Mouse (Mus musculus) liver, adult 2 months (tissue): ENCODE results near the gene Med18. TPM values are rescaled to one million over a fixed set of nuclear protein-coding genes. Genes with fewer than 3 reads are reported as not detected.

ENCODE experiments used
- DNase-seq: peaks from one replicate; pipeline ENCODE4 v3.0.0-alpha.2; 2011; ENCODE audit warnings: low read depth, low spot score; ENCODE audit errors: extremely low read depth
- H3K27ac ChIP-seq: fragments of 200-500 bp; replicated peaks from 2 replicates; pipeline ENCODE4 v1.5.1; 2012; ENCODE audit warnings: low read depth, mild to moderate bottlenecking, control low read depth, inconsistent platforms, low read length; ENCODE audit not compliant: insufficient read depth
- H3K27me3 ChIP-seq: fragments of 200-500 bp; 2 replicates; pipeline ENCODE4 v1.6.1; 2012; ENCODE audit warnings: mild to moderate bottlenecking, moderate library complexity, low read length, inconsistent platforms; ENCODE audit not compliant: control insufficient read depth, insufficient read depth
- H3K36me3 ChIP-seq: fragments of 200-500 bp; 2 replicates; pipeline ENCODE4 v1.6.1; 2012; ENCODE audit warnings: low read length, inconsistent platforms; ENCODE audit not compliant: control insufficient read depth, insufficient read depth
- H3K4me1 ChIP-seq: fragments of 200-500 bp; 2 replicates; pipeline ENCODE4 v1.6.1; 2011; ENCODE audit warnings: low read length; ENCODE audit not compliant: control insufficient read depth, insufficient read depth
- H3K4me3 ChIP-seq: fragments of 200-500 bp; 2 replicates; pipeline ENCODE4 v1.5.1; 2011; ENCODE audit warnings: low read depth, mild to moderate bottlenecking, control low read depth, low read length, moderate library complexity; ENCODE audit not compliant: insufficient read depth
- H3K79me2 ChIP-seq: fragments of 200-500 bp; 2 replicates; pipeline ENCODE4 v1.6.1; 2012; ENCODE audit warnings: inconsistent platforms, mild to moderate bottlenecking, low read length, moderate library complexity; ENCODE audit not compliant: control insufficient read depth, insufficient read depth
- H3K9ac ChIP-seq: fragments of 200-500 bp; 2 replicates; pipeline ENCODE4 v1.6.1; 2012; ENCODE audit warnings: low read depth, mild to moderate bottlenecking, control low read depth, inconsistent platforms, low read length
- CTCF ChIP-seq: fragments of 200-500 bp; IDR thresholded peaks from 2 replicates; pipeline ENCODE4 v1.5.1; 2011; ENCODE audit warnings: low read depth, low read length, control low read depth
- POLR2A ChIP-seq: fragments of 200-500 bp; IDR thresholded peaks from 2 replicates; pipeline ENCODE4 v1.6.1; 2011; ENCODE audit warnings: low read length, control low read depth; ENCODE audit not compliant: insufficient read depth; ENCODE audit errors: extremely low read depth
- WGBS: fragments of 180-500 bp; shearing (Covaris S2); methylation state at CpG from one replicate; pipeline ENCODE4 v1.1.7; 2018; 5-methylcytosine and 5-hydroxymethylcytosine counted together
- polyA plus RNA-seq: library from polyadenylated mRNA; depleted of rRNA; stranded (reverse); fragments of >200 nt; gene quantifications from 2 replicates; pipeline ENCODE4 v1.2.3, GENCODE M21; 2012
- total RNA-seq: library from RNA; depleted of rRNA; stranded (reverse); fragments of >200 nt; gene quantifications from 2 replicates; pipeline ENCODE4 v1.2.3, GENCODE M21; 2014

The Med18 gene
- total and polyA plus RNA-seq, 2 experiments: 1.0 to 3.8 TPM

DNA sequence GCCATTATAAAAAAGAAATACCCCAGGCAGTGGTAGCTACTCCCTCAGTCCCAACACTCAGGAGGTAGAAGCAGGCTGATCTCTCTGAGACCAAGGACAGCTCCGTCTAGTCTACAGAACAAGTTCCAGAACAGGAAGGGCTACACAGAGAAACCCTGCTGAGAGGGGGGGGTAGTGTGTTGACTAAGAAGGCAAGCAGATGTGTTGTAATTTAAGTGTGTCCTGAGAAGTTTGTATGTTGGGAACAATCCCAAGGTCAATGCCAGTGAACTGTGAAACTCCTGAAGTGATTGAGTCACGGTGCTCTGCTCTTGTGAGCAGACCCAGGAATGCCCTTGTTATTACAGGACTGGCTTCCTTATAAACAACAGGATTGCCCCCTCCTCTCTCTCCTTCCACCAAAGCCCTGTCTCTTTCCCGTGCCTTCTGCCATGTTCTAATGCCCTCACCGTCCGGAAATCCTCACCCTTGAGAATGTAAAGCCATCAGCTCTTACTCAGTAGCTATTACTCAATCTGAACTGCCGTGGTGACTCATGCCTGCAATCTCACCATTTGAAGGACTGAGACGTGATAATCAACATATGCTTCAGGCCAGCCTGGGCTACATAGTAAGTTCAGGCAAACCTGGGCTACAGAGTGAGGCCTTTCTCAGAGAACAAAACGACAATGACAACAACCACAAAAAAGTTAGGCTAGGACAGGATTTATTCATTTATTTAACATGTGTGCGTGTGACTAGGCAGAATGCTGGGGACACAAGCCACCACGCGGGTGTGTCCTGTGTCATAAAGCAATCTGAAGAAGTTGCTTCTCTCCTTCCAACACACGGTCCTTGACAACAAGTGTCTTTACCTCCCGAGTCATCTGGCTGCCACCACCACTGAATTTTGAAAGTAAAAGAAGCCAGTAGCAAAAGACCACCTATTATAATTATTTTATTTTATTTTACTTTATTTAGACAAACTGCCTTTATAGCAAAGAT, 12.5 kb upstream of the Med18 start:
- Histone ChIP-seq H3K27me3 (no peaks in the 10 kb centered on the region), H3K9ac (no peak overlapping the region), H3K4me3 (no peak overlapping the region), H3K4me1 (peaks cover 14% of the 10 kb centered on the region; the same call in 1 of the 2 replicates), H3K79me2 (no peaks in the 10 kb centered on the region), H3K36me3 (no peaks in the 10 kb centered on the region), H3K27ac (no peak overlapping the region)
- WGBS: 65% methylated on average over 13 of the region's 13 CpGs
- no peak for TF ChIP-seq POLR2A
- no peak for TF ChIP-seq CTCF
- peak; percentile 75 for DNase-seq

DNA sequence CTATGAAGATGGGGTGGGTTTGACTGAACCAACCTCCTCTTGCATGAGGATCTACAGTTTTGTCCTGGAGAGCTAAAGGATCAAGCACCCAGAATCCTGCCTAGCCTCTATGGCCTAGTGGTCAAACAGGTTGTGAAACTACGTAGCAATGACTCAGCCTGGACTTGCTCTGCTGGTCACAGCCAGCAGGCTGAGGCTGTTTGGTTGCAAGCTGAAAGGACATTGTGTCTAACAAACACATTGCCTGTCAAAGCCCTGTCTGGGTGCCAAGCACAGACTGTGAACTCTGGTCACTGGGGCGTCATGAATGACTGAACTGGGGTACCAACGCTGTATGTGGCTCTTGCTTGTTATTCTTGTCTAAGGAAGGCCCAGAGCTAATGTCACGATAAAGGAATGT, 10.9 kb upstream of the Med18 start:
- DNase-seq: peak; percentile 98
- no peak overlapping the region for H3K9ac ChIP-seq
- H3K36me3 ChIP-seq: no peaks in the 10 kb centered on the region
- TF ChIP-seq CTCF (peak; percentile 50), POLR2A (no peak)
- WGBS: 26% methylated on average over 4 of the region's 4 CpGs
- no peaks in the 10 kb centered on the region for H3K27me3 ChIP-seq
- peaks cover 14% of the 10 kb centered on the region; the same call in 1 of the 2 replicates for H3K4me1 ChIP-seq
- no peak overlapping the region for H3K4me3 ChIP-seq
- peak overlapping the region; percentile 35; the same call in 1 of the 2 replicates for H3K27ac ChIP-seq
- no peaks in the 10 kb centered on the region for H3K79me2 ChIP-seq

DNA sequence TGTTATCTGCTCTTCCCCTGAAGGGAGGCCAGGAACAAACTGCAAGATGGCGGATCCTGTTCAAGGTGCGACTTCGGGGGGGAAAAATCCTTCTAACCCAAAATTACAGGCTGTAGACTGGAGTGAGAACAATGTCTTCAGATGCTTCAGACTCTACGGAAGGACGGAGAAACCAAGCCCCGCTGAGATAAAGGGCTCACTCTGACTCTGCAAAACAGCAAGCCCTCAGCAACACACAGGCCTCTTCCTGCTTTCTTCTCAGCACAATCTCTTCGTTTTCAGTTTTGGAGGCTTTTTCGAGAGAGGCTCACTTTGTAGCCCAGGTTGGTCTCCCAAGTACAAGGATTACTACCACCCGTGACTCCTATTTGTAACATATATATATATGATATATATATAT, 9.7 kb upstream of the Med18 start:
- Histone ChIP-seq H3K9ac (no peak overlapping the region), H3K27ac (no peak overlapping the region), H3K4me3 (no peak overlapping the region), H3K79me2 (no peaks in the 10 kb centered on the region), H3K27me3 (no peaks in the 10 kb centered on the region), H3K4me1 (peaks cover 17% of the 10 kb centered on the region; the same call in 1 of the 2 replicates), H3K36me3 (no peaks in the 10 kb centered on the region)
- DNase-seq: no peak
- 88% methylated on average over 9 of the region's 9 CpGs for WGBS
- no peak for TF ChIP-seq CTCF

DNA sequence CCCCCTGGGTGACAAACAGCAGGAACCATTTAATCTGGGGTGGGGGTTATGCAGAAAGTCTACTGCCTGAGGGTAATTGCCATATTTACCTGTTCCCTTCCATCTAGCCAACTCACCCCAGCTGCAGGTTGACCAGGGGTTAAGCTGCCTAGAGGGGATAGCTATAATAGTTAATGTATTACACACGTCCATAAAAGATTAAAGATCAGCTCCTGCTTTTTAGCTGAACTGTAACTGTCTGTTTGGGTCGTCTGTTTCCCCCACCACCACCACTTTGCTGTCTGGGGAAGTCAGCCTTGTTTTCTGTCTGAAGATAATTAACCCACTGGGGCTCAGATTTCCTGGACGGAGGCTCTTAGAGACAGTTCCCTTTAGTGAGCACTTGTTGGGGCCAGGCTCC, 6.2 kb upstream of the Med18 start:
- 7% methylated on average over 3 of the region's 3 CpGs for WGBS
- Histone ChIP-seq H3K27me3 (no peaks in the 10 kb centered on the region), H3K79me2 (no peaks in the 10 kb centered on the region), H3K4me3 (no peak overlapping the region), H3K36me3 (no peaks in the 10 kb centered on the region), H3K9ac (no peak overlapping the region), H3K27ac (no peak overlapping the region), H3K4me1 (peaks cover 7% of the 10 kb centered on the region; the same call in 1 of the 2 replicates)
- no peak for DNase-seq
- TF ChIP-seq CTCF: no peak
- TF ChIP-seq POLR2A: no peak

DNA sequence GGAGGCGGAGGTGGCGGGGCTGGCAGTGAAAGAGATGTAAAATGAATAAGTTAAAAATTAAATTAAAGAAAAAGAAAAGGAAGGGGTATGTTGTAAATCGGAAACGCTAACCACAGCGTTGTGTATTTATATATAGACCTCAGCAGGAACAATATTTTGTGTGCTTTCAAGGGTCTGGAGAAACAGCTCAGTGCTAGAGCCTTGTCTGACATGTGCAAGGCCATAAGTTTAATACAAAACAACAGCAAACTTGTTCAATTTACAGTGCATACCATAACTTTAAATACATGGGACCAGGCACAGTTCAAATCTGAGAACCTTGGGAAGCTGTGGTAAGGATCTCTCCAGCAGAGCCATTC, 513 bp upstream of the Med18 start:
- DNase-seq: no peak
- Histone ChIP-seq H3K36me3 (peaks cover 7% of the 10 kb centered on the region), H3K9ac (no peak overlapping the region), H3K4me1 (peaks cover 5% of the 10 kb centered on the region), H3K27ac (no peak overlapping the region), H3K27me3 (no peaks in the 10 kb centered on the region), H3K4me3 (no peak overlapping the region), H3K79me2 (peaks cover 4% of the 10 kb centered on the region; the same call in 1 of the 2 replicates)
- WGBS: under 1% methylated on average over 5 of the region's 5 CpGs
- TF ChIP-seq POLR2A: no peak
- TF ChIP-seq CTCF: no peak

DNA sequence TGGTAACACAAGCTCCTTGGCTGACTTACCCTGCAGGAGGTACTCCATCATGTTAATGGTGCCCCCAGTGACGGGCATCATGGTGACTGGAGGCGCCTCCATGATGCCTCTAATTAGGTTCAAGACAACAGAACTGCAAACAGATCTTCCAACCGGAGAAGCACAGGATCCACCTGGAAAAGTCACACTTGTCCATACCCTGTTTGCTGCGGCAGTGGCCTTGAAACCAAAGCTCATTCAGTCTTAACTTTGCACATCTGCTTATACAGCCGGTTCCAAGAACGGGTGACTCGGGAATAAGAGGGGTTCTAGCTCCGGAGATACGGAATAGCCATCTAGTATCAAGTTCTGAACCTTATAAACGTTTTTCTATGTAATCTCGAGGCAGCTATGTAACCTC, 885 bp downstream of the Med18 start:
- TF ChIP-seq POLR2A: no peak
- TF ChIP-seq CTCF: no peak
- Histone ChIP-seq H3K27ac (no peak overlapping the region), H3K9ac (peak overlapping the region; percentile 59), H3K36me3 (peaks cover 12% of the 10 kb centered on the region), H3K79me2 (peaks cover 4% of the 10 kb centered on the region; the same call in 1 of the 2 replicates), H3K27me3 (no peaks in the 10 kb centered on the region), H3K4me3 (peak overlapping the region; percentile 67), H3K4me1 (peaks cover 5% of the 10 kb centered on the region)
- no peak for DNase-seq
- WGBS: 4% methylated on average over 11 of the region's 11 CpGs
